Mouse (Mus musculus): ENCODE data around the gene Srp54c. TPM values are rescaled to one million over a fixed set of nuclear protein-coding genes. Genes with fewer than 3 reads are reported as not detected.

Gene Srp54c
- polyA plus RNA-seq, 1 experiment from 2014 or later = 69.4 TPM

Other genes with a start within 250 kb of the Srp54c start
- gene Gm20403, start 243.6 kb upstream of the Srp54c start, polyA plus RNA-seq (2015; fragmentation: Nextera tagmentation; extraction: Ambion mirVana) = not detected in 2 replicates
- 25.8 and 26.7 TPM in 2 replicates for gene Baz1a, start 215.8 kb upstream of the Srp54c start, polyA plus RNA-seq (2015; fragmentation: Nextera tagmentation; extraction: Ambion mirVana)
- gene 2700097O09Rik, start 150.1 kb upstream of the Srp54c start, polyA plus RNA-seq (2015; fragmentation: Nextera tagmentation; extraction: Ambion mirVana) = 38.2 and 40.1 TPM in 2 replicates
- gene Srp54a, start 149.9 kb upstream of the Srp54c start, polyA plus RNA-seq (2015; fragmentation: Nextera tagmentation; extraction: Ambion mirVana) = 165 and 189 TPM in 2 replicates
- 15.7 and 16.0 TPM in 2 replicates for gene Fam177a, start 105.7 kb upstream of the Srp54c start, polyA plus RNA-seq (2015; fragmentation: Nextera tagmentation; extraction: Ambion mirVana)
- 51.4 and 57.2 TPM in 2 replicates for gene Srp54b, start 75.1 kb upstream of the Srp54c start, polyA plus RNA-seq (2015; fragmentation: Nextera tagmentation; extraction: Ambion mirVana)
- gene 1700047I17Rik2, start 30.6 kb upstream of the Srp54c start, polyA plus RNA-seq (2015; fragmentation: Nextera tagmentation; extraction: Ambion mirVana) = 3.1 and 3.3 TPM in 2 replicates
- 15.9 and 16.5 TPM in 2 replicates for gene 1110008L16Rik, start 69.4 kb downstream of the Srp54c start, polyA plus RNA-seq (2015; fragmentation: Nextera tagmentation; extraction: Ambion mirVana)
- gene Ppp2r3c, start 72.8 kb downstream of the Srp54c start, polyA plus RNA-seq (2015; fragmentation: Nextera tagmentation; extraction: Ambion mirVana) = 15.3 and 16.2 TPM in 2 replicates
- gene Psma6, start 154.1 kb downstream of the Srp54c start, polyA plus RNA-seq (2015; fragmentation: Nextera tagmentation; extraction: Ambion mirVana) = 405 and 435 TPM in 2 replicates